Mouse (Mus musculus): ENCODE data around the gene Psg20.
"Not testable (repeated sequence)": the region's sequence is repeated elsewhere in the genome, so short reads cannot be mapped to it uniquely, and the experiment has no call there.

Gene Psg20

DNA sequence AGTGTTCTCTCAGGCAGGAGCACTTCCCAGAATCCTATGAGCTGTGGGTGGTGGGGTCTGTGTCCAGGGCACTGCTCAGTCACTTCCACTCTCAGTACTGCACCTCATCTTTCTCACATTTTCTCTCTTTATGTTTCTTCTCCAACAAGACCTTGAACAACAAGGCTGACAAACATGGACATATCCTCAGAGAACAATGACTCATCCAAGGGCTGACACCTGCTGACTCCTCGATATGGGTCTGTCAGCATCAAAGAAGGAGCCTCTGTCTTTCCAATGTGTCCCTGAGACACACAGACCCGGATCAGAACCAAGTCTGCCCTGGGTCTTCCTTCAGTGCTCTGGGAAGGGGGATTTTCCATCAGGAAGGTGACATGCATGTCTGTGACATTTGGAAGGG, at the start of gene Psg20:
Gene Psg20 (minus strand): TSS at position 101 of the 400 bp plus-strand sequence.
- DNase-seq (ENCODE audit: low spot score), result no peak

DNA sequence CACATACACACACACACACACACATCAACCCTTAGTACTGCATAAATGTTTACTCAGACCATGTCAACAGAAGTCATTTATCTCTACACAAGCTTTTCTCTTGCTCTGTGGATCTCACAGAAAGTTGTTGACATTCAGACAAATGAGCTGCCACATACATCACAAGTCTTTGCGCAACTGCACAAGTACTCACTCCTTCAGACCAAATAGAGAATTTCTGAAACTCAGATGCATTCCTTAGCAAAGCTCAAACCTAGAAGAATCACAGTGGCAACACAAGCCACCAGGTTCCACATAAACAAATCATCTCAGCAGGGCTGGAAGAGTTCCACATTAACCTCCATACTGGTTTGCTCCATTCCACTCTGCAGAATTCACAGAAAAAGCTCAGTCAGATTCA, 48.5 kb upstream of the Psg20 start:
- DNase-seq (ENCODE audit: low spot score), result no peak

DNA sequence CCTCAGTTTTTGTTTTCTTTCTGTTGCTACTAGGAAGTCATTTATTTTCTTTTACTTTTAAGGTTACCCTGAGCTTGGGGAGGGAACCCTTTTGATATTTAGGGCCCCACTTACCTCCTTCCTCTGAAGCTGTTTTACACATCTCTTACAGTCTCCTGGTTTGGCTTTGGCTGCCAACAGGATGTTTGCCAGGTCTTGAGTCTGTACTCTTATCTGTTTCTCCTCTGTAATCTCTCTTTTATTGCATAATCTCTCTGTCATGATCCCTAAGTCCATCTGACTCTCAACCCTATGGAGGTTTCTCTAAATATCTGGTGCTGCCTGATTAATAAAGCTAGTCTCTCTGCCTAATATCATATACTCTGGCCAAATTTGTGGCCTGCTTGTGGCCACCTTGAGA, 47.1 kb upstream of the Psg20 start:
- no peak for DNase-seq (ENCODE audit: low spot score)

DNA sequence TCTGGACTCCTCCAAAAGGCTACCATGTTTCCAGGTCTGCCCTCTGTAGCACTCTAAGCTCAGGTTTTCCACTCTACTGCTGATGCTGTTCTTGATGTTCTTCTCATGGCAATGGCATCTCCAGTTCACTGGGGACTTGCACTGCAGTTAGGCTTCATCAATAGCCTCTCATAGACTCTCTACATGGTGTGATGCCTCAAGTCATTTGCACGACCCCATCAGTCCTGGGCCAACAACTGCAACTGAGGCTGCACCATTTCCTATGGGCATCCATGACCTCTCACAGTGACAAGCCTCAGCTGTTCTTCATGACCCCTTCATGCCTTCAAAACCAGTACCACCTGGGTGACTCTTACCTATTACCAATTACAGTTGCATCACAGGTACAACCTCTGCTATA, 42.4 kb upstream of the Psg20 start:
- no peak for DNase-seq (ENCODE audit: low spot score)

DNA sequence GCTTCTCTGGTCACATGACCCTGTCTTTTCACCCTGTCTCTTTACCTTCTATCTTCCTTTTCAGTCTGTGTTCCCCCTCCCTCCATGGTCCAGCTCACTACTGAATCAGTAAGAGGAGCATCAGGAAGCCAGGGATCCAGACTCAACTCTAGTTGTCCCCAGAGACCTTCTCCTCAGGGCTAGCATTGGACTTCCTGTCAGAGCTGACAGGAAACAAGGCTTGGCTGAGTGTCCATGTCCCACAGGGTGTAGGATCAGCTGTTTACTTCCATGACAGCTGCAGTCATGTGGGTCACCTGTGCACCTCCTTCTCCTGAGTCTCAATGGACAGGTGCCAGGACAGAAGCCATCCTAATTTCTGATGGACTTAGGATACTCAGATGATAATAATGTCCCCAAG, 39.9 kb upstream of the Psg20 start:
- DNase-seq (ENCODE audit: low spot score), result not testable (repeated sequence)

DNA sequence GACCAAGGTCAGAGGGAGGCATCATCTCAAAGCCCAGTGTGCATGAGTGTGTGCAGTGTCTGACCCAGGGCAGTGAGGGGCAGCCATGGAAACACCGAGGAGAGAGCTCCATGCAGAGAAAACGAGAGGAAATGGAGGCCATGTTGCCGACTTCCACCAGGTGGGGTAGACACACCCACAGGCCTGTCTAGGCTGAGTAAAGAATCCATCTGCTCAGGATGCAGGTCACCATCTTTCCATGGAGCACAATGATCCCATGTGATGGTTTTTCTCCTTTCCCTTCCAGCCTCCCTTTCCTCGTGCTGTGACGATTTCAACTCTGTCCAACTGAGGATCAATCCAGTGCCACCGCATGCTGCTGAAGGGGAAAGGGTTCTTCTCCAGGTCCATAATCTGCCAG, 38.0 kb upstream of the Psg20 start:
- no peak for DNase-seq (ENCODE audit: low spot score)

DNA sequence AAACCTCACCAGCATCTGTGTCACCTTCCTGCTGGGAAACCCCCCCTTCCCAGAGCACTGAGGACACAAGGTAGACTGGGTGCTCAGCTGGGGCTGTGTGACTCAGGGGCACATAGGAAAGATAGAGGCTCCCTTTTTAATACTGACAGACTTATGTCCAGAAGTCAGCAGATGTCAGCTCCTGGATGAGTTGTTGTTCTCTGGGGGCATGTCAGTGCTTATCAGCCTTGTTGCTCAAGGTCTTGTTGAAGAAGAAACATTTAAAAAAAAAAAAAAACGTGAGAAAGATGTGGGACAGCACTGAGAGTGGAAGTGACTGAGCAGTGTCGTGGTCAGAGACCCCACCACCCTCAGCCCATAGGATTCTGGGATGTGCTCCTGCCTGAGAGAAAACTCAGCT, 31.8 kb upstream of the Psg20 start, which contains the start of gene Psg22:
Gene Psg22 (plus strand): TSS at position 301 of the 400 bp plus-strand sequence.
- DNase-seq (ENCODE audit: low spot score), result no peak

DNA sequence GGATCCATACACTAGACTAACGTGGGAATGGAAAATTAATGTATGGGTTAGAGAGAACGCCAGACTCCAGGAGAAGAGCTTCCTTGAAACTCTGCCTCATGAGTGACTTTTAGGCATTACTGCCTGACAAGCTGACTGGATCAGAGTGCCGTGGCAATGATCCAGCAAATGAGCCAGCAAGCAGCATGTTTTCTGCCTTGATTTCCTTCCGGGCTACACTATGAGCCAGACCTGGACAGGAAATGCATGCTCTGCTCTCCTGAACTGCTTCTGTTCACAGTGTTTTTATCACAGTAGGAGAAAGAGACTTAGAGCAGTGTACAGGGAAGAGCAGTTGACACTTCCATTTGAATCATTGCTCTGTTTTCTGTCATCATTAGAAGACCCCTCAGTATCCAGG, 29.6 kb upstream of the Psg20 start:
- no peak for DNase-seq (ENCODE audit: low spot score)

DNA sequence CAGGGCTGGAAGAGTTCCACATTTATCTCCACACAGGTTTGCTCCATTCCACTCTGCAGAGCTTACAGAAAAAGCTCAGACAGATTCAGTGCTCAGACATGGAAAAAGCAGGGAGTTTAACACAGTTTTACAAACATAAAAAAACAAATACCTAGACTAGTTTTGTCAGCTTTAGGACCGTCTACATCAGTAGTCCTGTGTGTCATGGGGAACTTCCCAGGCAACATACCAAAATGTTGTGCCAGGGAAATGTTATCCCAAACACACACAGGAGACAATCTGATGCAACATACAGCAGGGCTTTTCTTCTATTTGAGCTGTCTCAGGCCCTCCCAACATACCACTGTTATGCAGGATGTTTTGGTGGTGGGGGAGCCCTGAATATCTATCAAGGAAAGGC, 24.9 kb upstream of the Psg20 start:
- DNase-seq (ENCODE audit: low spot score), result no peak

DNA sequence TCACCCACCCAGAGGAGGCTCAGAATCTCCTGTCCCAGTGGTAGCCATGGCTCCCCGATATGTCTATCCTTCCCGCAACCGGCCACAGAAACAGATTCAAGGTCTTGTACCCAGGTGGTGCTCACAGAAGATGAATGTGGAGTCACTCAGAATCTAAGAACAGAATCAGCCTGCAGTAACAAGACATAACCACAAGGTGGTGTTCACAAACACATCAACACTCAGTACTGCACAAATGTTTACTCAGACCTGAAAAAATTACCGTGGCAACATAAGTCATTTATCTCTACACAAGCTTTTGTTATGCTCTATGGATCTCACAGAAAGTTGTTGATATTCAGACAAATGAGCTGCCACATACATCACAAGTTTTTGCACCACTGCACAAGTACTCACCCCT, 24.3 kb upstream of the Psg20 start:
- not testable (repeated sequence) for DNase-seq (ENCODE audit: low spot score)

DNA sequence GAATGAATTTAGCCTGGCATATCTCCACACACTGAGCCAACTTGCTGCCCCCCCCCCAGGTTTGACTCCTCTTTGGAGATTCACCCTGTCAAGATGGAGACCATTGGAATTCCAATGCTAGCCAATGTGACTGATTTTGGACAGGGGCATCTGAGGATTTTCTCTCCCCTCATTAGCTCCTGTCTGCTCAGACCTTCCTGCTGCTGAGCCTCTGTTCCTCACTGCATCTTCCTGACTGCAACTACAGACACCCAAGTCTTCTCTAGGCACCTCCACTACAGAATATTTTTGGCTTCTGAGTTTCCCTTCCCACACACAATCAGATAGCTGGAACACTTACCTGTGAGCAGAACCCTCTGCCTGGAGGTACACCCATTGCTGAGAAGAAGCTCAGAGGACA, 399 bp downstream of the Psg20 start:
- no peak for DNase-seq (ENCODE audit: low spot score)

DNA sequence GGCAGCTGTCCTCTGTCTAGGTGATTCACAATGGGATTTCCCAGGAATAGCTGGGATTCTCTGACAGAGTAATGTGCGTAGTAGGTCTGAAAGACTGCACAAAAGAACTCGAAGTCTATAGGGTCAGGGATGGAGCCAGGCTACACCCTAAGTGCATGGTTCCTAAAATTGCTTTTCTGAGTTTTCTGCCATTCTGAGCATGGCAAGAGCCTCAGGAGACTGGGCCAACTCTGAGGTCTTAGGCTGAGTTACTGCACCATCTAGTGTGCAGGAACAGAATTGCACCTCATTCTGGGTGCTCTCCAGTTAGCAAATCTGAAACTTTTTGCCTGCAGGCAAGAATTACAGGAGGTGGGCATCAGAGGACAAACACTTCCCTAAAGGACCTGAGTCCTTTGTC, 6.2 kb downstream of the Psg20 start:
- no peak for DNase-seq (ENCODE audit: low spot score)

DNA sequence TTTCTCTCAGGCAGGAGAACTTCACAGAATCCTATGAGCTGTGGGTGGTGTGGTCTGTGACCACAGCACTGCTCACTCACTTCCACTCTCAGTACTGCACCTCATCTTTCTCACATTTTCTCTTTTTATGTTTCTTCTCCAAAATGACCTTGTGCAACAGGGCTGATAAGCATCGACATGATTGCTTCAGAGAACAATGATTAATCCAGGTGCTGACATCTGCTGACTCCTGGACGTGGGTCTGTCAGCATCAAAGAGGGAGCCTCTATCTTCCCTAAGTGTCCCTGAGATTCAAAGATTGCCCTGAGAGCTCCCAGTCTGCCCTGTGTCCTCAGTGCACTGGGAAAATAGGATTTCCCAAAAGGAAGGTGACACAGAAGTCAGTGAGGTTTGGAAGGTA, 29.4 kb downstream of the Psg20 start, which contains the start of gene Psg21:
Gene Psg21 (minus strand): TSS at position 101 of the 400 bp plus-strand sequence.
- DNase-seq (ENCODE audit: low spot score), result not testable (repeated sequence)

DNA sequence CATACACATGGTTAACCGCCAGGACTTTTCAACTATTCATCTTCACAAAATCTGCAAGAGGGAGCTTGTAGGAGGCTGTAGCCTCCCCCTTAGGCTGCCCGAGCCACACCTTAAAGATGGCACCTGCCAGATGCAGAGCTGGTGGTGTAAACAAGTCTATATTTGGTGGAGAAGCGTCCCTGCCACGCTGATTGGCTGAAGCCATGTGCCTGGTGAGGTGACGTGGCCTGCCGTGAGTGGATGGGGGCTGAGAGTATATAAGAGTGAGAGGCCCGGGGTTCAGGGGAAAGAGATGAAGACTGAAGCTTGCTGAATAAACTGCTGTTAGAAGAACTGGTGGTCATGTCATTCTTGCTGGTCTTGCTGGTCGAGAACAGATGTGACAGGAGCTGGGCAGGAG, 59.1 kb downstream of the Psg20 start:
- not testable (repeated sequence) for DNase-seq (ENCODE audit: low spot score)
